Mouse (Mus musculus) forebrain, embryonic 12.5 days (tissue): Measurements from ENCODE around the gene Lypd6b. TPM values are rescaled to one million over a fixed set of nuclear protein-coding genes. Genes with fewer than 3 reads are reported as not detected.

ENCODE experiments used
- ATAC-seq: fragments of 200-750 bp; cut with Nextera tagmentation; 2 replicates; pipeline ENCODE4 v1.8.0; 2017; ENCODE audit warnings: moderate TSS enrichment; ENCODE audit not compliant: low FRiP score
- H3K27ac ChIP-seq: fragments of 300-500 bp; sonication (generic); 2 replicates; pipeline ENCODE4 v1.5.1; 2016; ENCODE audit warnings: mild to moderate bottlenecking
- H3K27me3 ChIP-seq: fragments of 300-500 bp; sonication (generic); 2 replicates; pipeline ENCODE4 v1.6.1; 2016; ENCODE audit warnings: mild to moderate bottlenecking
- H3K36me3 ChIP-seq: fragments of 300-500 bp; sonication (generic); replicated peaks from 2 replicates; pipeline ENCODE4 v1.6.1; 2016; ENCODE audit warnings: mild to moderate bottlenecking
- H3K4me1 ChIP-seq: fragments of 300-500 bp; sonication (generic); 2 replicates; pipeline ENCODE4 v1.6.1; 2016
- H3K4me2 ChIP-seq: fragments of 300-500 bp; sonication (generic); 2 replicates; pipeline ENCODE4 v1.6.1; 2016; ENCODE audit warnings: mild to moderate bottlenecking, moderate library complexity
- H3K4me3 ChIP-seq: fragments of 300-500 bp; sonication (generic); replicated peaks from 2 replicates; pipeline ENCODE4 v1.5.1; 2016; ENCODE audit warnings: mild to moderate bottlenecking
- H3K9ac ChIP-seq: fragments of 300-500 bp; sonication (generic); 2 replicates; pipeline ENCODE4 v1.6.1; 2016; ENCODE audit warnings: mild to moderate bottlenecking
- H3K9me3 ChIP-seq: fragments of 300-500 bp; sonication (generic); 2 replicates; pipeline ENCODE4 v1.6.1; 2016
- WGBS: fragments of 180-500 bp; shearing (Covaris S2); methylation state at CpG from one replicate; pipeline ENCODE4 v1.1.7; 2016; 5-methylcytosine and 5-hydroxymethylcytosine counted together
- polyA plus RNA-seq: library from polyadenylated mRNA; unstranded; fragments of >200 nt; fragmentation: Nextera tagmentation; extraction: Ambion mirVana; gene quantifications from 2 replicates; pipeline ENCODE4 v1.2.1, GENCODE M21; 2016

The Lypd6b gene
- 1.6 and 2.3 TPM in 2 replicates for polyA plus RNA-seq

DNA sequence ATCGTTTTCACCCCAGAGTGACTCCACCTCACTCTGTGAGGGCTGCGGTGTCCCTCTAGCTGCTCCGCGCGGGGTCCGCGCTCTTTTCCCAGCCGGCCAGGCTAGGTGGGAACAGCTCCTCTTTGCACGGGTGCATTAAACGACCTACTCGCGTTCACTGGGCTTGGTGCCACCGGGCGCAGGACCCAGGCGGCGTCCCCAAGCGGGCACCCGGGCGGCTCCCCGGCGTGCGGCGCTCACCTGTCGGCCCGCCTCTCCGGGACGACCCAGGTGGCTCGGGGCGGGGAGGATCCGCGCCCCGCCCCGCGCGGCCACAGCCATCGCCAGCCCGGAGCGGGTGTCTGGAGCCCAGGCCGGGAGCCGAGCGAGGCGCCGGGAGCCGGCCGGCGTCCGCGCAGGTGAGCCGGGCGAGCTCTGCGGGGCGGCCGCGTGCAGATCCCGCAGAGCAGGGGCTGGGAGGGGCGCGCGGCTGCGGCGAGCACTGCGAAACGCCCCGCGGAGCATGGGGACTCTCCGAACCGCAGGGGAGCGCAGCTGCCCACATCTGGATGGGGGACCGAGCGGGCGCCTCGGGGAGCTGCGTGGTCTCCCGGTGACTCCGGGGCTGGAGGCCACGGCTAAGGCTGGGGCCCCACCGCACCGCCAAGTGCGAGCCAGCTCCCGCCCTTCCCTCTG is at the start of gene Lypd6b:
Lypd6b (plus strand) TSS at position 313 of the 675 bp plus-strand sequence.
- H3K4me2 ChIP-seq, result peak within 1 kb of the TSS; percentile 100
- peaks cover 9% of the 10 kb centered on the region for H3K4me1 ChIP-seq
- H3K9me3 ChIP-seq, result no peaks in the 10 kb centered on the region; the same call in 1 of the 2 replicates
- WGBS, result under 1% methylated on average over 61 of the region's 79 CpGs
- peak within 1 kb of the TSS; percentile 67 for H3K9ac ChIP-seq
- H3K4me3 ChIP-seq, result peak within 1 kb of the TSS; percentile 70
- H3K27ac ChIP-seq, result no peak within 1 kb of the TSS
- H3K27me3 ChIP-seq, result peaks cover 48% of the 10 kb centered on the region
- H3K36me3 ChIP-seq, result no peaks in the 10 kb centered on the region
- peak; percentile 62 for ATAC-seq

DNA sequence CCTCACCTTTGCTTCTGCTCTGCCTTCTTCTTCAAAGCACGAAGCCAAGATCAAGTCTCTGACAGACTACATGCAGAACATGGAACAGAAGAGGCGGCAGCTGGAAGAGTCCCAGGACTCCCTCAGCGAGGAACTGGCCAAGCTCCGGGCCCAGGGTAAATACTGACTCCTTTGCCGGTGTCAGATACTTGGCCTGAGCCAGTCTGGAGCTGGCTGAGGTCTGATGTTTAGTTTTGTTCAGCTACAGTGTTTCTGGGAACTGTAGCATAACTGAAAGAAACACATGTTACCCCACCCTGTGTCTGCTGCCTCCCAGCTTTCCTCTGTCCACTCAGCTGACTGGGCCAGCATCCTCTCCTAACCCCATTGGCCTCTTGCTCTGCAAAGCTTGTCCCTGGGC is 48.4 kb upstream of the Lypd6b start:
- Histone ChIP-seq H3K4me1 (peaks cover 19% of the 10 kb centered on the region), H3K36me3 (peaks cover 76% of the 10 kb centered on the region)
- 96% methylated on average over 5 of the region's 5 CpGs for WGBS

DNA sequence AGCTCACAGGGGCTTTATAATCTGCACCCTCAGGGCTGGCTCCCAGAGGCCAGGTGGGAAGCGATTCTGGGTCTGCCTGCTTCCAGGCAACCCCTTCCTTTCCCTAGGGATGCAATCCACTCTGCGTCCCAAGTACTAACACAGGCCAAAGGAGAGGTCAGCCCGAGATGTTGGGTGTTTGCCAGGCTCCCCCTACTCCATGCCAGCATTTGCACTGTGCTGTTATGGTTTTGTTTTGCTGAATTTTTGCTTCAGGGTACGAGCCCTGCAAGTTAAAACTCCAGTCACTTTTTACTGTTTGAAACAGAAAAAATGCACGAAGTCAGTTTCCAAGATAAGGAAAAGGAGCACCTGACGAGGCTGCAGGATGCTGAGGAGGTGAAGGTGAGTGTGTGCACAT is 46.5 kb upstream of the Lypd6b start:
- Histone ChIP-seq H3K36me3 (peaks cover 82% of the 10 kb centered on the region), H3K9ac (no peak overlapping the region), H3K27me3 (no peaks in the 10 kb centered on the region), H3K4me2 (no peak overlapping the region), H3K4me1 (peaks cover 19% of the 10 kb centered on the region), H3K27ac (peak overlapping the region; percentile 0; the same call in 1 of the 2 replicates), H3K9me3 (no peaks in the 10 kb centered on the region), H3K4me3 (no peak overlapping the region)
- no peak for ATAC-seq
- 74% methylated on average over 6 of the region's 6 CpGs for WGBS

More for the DNA sequence above, 48.4 kb upstream of the Lypd6b start:
- Histone ChIP-seq H3K27ac (no peak overlapping the region), H3K9ac (no peak overlapping the region), H3K4me3 (no peak overlapping the region), H3K4me2 (no peak overlapping the region), H3K27me3 (no peaks in the 10 kb centered on the region), H3K9me3 (no peaks in the 10 kb centered on the region)
- no peak for ATAC-seq

DNA sequence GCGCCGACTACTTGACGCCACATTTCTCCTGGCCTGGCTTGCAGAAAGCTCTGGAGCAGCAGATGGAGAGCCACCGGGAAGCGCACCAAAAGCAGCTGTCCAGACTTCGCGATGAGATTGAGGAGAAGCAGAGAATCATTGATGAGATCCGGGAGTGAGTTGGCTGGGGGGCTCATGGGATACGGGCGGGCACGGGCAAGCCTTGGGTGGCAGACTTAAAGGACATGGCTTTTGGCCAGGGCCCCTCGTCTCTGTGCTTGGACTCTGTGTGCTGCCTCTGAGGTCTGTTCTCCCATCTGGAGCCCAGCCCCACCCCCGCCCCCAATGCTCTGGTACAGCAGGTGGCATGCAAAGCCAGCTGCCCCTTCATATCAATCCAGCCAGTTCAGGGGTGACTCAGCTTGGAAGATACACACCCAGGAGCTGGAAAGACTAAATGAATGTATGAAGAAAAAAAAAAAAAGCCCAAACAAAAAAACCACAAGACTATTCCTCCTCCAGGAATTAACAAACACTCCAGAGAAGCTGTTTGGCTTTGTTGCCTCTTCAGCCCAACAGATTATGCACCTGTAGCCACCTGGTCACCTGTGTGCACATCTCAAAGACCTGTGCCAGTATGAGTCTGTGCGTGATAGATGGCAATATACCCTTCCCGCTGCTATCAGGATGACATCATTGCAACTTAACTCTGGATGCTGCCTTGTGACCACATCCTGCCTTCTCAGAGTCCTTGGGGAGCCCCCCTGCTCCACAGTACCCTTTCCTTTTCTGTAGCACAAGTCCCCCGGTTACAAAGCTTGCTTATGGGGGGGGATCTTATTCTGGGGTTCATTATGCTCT is 45.4 kb upstream of the Lypd6b start:
- 83% methylated on average over 16 of the region's 16 CpGs for WGBS
- no peak overlapping the region for H3K4me3 ChIP-seq
- no peaks in the 10 kb centered on the region for H3K27me3 ChIP-seq
- ATAC-seq, result 0 out of 2 replicates have a peak, but pooled peaks have one; percentile 30
- H3K4me1 ChIP-seq, result peaks cover 19% of the 10 kb centered on the region
- no peak overlapping the region for H3K9ac ChIP-seq
- H3K4me2 ChIP-seq, result no peak overlapping the region
- H3K9me3 ChIP-seq, result no peaks in the 10 kb centered on the region
- H3K27ac ChIP-seq, result 0 out of 2 replicates have a peak overlapping the region, but pooled peaks have one; percentile 48
- H3K36me3 ChIP-seq, result peaks cover 85% of the 10 kb centered on the region

DNA sequence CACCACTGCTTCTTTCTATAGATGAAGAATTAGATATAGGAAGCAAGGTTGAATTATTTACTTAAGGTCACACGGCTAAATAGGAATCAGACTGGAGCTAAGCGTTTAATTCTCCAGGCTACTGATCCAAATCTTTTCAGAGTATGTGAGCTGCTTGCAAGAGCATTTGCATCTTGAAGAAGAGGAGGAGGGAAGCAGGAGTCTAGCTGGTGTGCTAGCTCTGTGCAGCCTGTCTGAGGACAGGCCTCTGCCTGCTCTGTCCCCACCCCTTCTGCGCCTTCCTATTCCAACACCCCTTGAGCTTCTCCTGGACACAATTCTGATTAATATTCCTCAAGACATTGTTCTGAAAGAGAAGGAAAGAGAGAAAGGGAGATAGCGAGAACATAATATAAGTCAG is 44.6 kb upstream of the Lypd6b start:
- Histone ChIP-seq H3K4me1 (peaks cover 19% of the 10 kb centered on the region), H3K4me2 (no peak overlapping the region), H3K9me3 (no peaks in the 10 kb centered on the region), H3K27me3 (no peaks in the 10 kb centered on the region), H3K9ac (no peak overlapping the region), H3K4me3 (no peak overlapping the region), H3K36me3 (peaks cover 88% of the 10 kb centered on the region), H3K27ac (peak overlapping the region; percentile 56; the same call in 1 of the 2 replicates)
- ATAC-seq, result no peak
- WGBS, result 81% methylated on average over 4 of the region's 4 CpGs

DNA sequence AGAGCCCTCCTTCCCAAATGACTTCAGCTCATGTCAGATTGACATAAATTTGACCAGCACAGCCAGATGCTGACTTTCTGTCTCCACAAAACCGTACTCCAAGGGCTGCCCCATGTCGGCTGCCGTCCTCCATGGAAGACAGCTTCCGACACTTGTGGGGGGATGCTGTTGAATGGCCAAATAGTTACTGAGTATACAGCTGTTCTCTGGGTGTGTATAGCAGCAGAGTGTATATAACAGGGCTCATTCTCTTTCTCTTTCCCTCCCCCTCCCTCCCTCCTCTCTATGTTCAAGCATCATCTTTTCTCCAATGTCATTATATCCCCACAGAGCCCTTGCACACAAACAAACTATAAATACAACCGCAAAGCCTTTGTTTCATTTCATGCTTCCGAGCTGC is 43.7 kb upstream of the Lypd6b start:
- no peaks in the 10 kb centered on the region for H3K9me3 ChIP-seq
- no peak overlapping the region for H3K4me2 ChIP-seq
- H3K27me3 ChIP-seq, result no peaks in the 10 kb centered on the region
- WGBS, result 70% methylated on average over 6 of the region's 6 CpGs
- H3K4me3 ChIP-seq, result no peak overlapping the region
- ATAC-seq, result no peak
- H3K27ac ChIP-seq, result peak overlapping the region; percentile 59; the same call in 1 of the 2 replicates
- no peak overlapping the region for H3K9ac ChIP-seq
- peaks cover 88% of the 10 kb centered on the region for H3K36me3 ChIP-seq
- H3K4me1 ChIP-seq, result peaks cover 19% of the 10 kb centered on the region

DNA sequence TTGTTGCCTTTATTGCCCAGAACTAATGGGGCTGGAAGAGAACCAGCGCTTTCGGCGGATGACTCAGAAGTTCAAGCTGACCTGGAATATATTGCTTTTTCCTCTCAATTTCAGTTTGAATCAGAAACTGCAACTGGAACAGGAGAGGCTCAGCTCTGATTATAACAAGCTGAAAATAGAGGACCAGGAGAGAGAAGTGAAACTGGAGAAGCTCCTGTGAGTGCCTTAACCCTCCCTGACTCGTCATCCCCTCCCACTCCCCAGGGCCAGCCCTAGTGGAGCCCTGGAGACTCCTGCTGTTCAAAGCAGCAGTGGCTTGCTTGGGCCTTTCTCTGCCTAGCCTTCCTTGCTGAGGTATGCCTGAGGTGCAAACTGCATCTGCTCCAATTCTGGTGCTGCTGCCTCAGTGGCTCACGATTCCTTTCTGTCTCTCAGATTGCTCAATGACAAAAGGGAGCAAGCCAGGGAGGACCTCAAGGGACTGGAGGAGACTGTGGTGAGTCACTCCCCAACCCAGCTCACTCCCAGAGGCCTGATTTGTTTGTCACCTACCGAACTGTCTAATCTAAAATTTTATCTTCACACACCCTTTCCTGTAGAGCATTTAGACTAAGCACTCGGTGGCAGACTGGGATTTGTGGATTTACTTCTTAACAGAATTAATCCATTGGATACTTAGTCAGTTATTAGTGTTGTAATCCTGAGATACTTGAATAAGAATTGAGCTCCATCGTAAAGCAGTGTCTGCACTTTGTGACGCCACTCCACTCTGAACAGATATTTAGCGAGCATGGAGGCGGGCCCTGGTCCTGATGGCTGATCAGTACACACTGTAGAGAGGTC is 43.0 kb upstream of the Lypd6b start:
- no peak overlapping the region for H3K9ac ChIP-seq
- no peaks in the 10 kb centered on the region for H3K27me3 ChIP-seq
- H3K4me1 ChIP-seq, result peaks cover 19% of the 10 kb centered on the region
- H3K36me3 ChIP-seq, result peaks cover 88% of the 10 kb centered on the region
- H3K4me2 ChIP-seq, result no peak overlapping the region
- 0 out of 2 replicates have a peak overlapping the region, but pooled peaks have one; percentile 19 for H3K27ac ChIP-seq
- H3K4me3 ChIP-seq, result no peak overlapping the region
- no peaks in the 10 kb centered on the region for H3K9me3 ChIP-seq
- WGBS, result 69% methylated on average over 11 of the region's 11 CpGs
- ATAC-seq, result no peak

DNA sequence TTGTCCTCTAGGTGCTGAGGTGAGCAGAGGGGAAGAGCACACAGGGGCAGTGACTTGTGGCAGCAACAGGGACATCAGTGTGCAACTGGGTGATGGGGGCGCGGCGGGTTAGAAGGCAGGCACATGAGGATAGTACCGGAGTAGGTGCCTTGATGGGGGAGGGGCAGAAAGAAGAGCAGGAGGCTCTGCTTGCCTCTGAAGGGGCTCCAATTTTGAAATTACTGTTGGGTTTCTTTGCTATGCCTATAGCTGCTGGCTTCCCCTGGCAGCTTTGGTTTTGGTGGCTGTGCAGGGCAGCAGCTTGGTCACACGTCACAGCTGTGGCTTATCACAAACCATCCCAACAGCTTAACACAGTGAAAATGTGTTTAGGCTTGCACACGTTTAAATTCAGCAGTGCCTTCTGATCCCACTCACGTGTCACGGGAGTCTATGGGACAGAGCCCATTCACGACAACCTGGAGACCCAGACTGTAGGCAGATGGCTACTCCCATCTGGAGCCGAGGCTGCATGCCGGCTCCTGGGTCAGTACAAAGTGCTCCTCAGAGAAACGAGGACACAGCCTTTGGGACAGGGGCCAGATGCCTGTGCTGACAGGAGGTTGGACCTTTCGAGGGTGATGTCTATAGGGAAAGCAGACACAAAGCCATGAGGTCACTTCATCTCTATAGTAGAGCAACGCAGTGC is 42.2 kb upstream of the Lypd6b start:
- no peak overlapping the region for H3K9ac ChIP-seq
- H3K4me2 ChIP-seq, result no peak overlapping the region
- H3K4me3 ChIP-seq, result no peak overlapping the region
- peak; percentile 45; the same call in 1 of the 2 replicates for ATAC-seq
- peaks cover 93% of the 10 kb centered on the region for H3K36me3 ChIP-seq
- WGBS, result 78% methylated on average over 14 of the region's 14 CpGs
- H3K27me3 ChIP-seq, result no peaks in the 10 kb centered on the region
- peaks cover 19% of the 10 kb centered on the region for H3K4me1 ChIP-seq
- H3K9me3 ChIP-seq, result no peaks in the 10 kb centered on the region
- H3K27ac ChIP-seq, result no peak overlapping the region

DNA sequence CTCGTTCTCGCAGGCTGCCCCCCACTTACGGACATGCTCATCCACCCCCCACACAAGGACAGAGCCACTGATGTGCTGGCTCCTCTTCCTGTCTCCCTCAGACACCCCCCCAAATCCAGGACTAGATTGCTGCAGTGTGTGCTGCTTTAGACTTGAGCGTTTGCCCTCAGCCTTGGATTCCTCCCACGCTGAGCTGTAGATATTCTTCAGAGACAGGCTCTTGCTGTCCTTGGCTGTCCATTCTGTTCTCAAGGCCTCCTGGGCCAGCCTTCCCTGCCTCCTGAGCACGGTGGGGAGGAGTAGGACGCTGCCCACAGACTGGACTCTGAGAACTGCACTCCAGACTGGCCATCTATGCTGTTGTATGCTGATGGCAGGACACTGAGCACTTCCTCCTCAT is 40.5 kb upstream of the Lypd6b start:
- Histone ChIP-seq H3K4me2 (no peak overlapping the region), H3K27ac (no peak overlapping the region), H3K4me1 (peaks cover 10% of the 10 kb centered on the region), H3K4me3 (no peak overlapping the region), H3K27me3 (no peaks in the 10 kb centered on the region), H3K9me3 (no peaks in the 10 kb centered on the region), H3K36me3 (peaks cover 93% of the 10 kb centered on the region), H3K9ac (no peak overlapping the region)
- WGBS, result 87% methylated on average over 7 of the region's 7 CpGs
- ATAC-seq, result no peak

DNA sequence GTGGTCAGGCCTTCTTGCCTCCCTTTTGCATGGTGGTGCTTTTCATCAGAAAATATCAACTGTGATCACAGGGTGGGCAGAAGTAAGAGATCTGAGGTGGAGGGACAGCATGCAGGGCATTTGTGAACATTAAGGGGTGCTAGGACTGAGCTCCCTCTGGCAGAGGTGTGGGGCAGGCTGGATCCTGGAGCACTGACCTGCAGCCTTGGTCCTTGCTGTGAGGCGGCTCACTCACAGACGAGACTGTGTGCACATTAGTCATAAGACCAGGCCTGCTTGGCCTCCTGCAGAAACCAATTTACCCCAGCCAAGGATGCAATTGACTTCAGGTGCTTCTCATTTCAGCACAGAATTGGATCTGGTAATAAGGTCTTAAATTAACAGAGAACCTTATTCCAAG is 39.8 kb upstream of the Lypd6b start:
- 79% methylated on average over 2 of the region's 2 CpGs for WGBS
- no peak overlapping the region for H3K4me2 ChIP-seq
- peaks cover 4% of the 10 kb centered on the region; the same call in 1 of the 2 replicates for H3K4me1 ChIP-seq
- H3K9ac ChIP-seq, result no peak overlapping the region
- peaks cover 94% of the 10 kb centered on the region for H3K36me3 ChIP-seq
- H3K27me3 ChIP-seq, result no peaks in the 10 kb centered on the region
- no peaks in the 10 kb centered on the region for H3K9me3 ChIP-seq
- H3K4me3 ChIP-seq, result no peak overlapping the region
- ATAC-seq, result no peak
- H3K27ac ChIP-seq, result no peak overlapping the region

DNA sequence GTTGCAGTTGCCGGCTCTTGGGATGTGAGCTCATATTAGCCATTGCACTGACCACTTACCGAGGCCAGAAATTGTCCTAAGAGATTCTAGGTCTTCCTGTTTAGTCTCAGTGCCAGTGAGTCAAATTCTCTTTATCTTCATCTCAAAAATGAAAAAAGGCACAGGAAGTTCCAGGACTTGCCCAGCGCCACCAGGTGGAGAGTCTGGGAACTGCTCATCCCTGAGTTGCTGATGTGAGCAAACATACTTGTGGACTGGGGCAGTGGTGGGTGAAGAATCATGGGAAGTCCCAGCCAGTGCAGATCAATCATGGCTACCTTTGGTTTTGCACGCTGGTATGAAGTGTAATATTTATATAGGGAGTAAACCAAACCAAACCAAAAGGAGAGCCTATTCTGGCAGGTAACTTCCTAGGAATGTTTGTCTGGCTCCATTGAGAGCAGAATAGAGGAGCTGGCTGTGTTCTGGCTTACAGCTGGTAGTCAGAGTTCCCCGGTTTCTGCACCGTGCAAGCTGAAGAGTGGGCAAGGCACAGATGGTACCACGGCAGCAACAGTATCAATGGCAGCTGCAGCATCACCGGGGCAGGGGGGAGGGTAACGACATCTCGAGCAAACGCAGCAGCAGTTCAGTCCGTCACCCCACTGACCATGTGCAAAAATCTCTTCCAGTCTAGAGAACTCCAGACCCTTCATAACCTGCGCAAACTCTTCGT is 38.7 kb upstream of the Lypd6b start:
- H3K27ac ChIP-seq, result no peak overlapping the region
- H3K9me3 ChIP-seq, result no peaks in the 10 kb centered on the region
- no peak overlapping the region for H3K4me3 ChIP-seq
- no peak for ATAC-seq
- H3K27me3 ChIP-seq, result no peaks in the 10 kb centered on the region
- H3K4me1 ChIP-seq, result 0 out of 2 replicates have a peak, but pooled peaks cover under 1% of the 10 kb centered on the region
- WGBS, result 80% methylated on average over 14 of the region's 14 CpGs
- H3K36me3 ChIP-seq, result peaks cover 94% of the 10 kb centered on the region
- H3K9ac ChIP-seq, result no peak overlapping the region
- H3K4me2 ChIP-seq, result no peak overlapping the region
